Mouse (Mus musculus): ENCODE data around the gene Pitpnm2.

- no peak for TF ChIP-seq CTCF (IDR thresholded peaks at IDR 0.05)
- no peak for TF ChIP-seq POLR2A (IDR thresholded peaks at IDR 0.05; ENCODE audit: insufficient read depth, low read depth, low read length)
- no peak for TF ChIP-seq EP300 (IDR thresholded peaks at IDR 0.05; ENCODE audit: insufficient read depth, low read depth, low read length)
These were observed 154.4 kb downstream of the Pitpnm2 start for GRCm38 (mm10) chr5:124095077-124095581.
